Mouse (Mus musculus): ENCODE data around the gene Ccng2. TPM values are rescaled to one million over a fixed set of nuclear protein-coding genes. Genes with fewer than 3 reads are reported as not detected.

Gene Ccng2
- polyA plus RNA-seq (2017; shearing (Covaris generic)), result 10 to 100 TPM; 18.7 to 44.9 (median 25.2) TPM

DNA sequence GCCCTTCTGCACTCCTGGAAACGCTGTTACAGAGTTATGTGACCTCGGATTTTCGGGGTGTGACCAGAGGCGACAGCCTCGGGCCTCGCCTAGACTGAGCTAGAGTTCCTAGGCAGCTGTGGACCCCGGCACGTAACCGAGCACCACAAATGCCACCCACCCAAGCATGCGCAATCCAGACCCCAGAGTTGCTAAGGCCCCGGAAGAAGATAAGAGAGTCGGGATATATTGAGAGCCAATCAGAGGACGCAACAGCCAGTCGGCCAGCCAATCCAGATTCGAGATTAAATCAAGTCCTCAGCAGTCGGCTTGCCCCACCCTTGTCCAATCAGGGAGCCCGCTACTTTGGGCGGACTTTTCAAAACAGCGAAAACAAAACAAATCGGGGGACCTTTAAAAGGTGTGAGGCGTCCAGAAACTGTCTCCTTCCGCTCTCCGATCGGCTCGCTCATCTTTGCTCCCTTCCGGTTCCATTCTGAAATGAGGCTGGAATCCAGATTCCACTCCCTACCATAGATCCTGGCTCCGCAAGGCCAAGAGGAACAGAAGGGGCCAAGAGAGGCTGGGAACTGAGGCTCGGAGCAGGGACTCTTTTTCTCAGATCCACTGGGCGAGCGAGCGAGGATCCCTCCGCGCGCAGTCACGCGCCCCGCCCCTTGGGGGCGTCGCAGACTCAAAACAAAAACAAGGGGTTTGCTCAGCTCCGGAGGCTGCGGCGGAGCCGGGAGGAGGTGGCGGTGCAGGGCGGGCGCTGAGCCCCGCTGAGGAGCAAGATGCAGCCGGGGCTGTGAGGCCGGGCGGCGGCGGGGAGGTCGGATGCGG, at the start of gene Ccng2:
Gene Ccng2, plus strand, starts transcription at position 375 of the 822 bp plus-strand sequence.
- ATAC-seq, result peak; percentile 77

DNA sequence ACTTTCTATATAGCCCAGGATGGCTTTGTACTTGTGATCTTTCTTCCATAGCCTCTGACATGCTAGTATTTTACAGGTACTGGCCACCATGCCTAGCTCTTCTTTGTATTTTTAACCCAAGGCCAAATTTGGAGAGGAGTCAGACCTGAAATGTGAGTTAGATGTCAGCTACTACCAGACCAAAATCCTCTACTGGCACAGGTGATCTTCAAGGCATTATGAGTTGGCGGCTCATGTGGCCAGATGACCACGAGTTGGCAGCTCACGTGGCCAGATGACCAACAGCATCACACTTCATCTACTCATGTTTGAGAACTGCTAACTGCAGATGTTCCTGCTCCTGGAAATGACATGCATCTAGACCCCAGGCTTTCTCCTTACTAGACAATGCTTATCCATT, 48.7 kb upstream of the Ccng2 start:
- ATAC-seq, result no peak

DNA sequence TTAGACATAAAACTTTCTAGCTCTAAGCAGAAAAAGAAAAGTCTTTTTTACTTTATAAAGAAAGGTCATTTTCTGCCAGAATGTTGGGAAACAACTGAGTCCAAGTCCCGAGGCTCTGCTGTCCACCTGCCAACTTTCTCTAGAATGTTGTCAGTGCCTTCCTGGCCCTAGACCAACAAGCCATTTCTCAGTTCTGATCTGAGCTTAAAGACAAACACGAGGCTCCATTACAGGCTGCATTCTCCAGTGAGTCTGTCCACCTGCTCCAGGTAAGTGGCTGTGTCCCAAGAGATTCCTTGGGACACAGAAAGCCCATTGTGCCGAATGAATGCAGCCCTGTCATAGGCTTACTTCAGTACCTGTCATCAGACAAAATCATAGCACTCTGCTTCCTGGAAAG, 45.4 kb upstream of the Ccng2 start:
- no peak for ATAC-seq

DNA sequence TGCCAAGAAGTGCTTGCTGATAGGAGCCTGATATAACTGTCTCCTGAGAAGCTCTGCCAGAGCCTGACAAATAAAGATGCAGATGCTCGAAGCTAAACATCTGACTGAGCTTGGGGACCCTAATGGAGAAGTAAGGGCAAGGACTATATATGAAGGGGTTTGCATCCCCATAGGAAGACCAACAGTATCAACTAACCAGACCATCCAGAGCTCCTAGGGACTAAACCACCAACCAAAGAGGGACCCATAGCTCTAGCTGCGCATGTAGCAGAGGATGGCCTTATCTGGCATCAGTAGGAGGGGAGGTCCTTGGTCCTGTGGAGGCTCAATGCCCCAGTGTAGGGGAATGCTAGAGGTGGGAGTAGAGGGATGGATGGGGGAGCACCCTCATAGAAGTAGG, 42.5 kb upstream of the Ccng2 start:
- ATAC-seq, result no peak

DNA sequence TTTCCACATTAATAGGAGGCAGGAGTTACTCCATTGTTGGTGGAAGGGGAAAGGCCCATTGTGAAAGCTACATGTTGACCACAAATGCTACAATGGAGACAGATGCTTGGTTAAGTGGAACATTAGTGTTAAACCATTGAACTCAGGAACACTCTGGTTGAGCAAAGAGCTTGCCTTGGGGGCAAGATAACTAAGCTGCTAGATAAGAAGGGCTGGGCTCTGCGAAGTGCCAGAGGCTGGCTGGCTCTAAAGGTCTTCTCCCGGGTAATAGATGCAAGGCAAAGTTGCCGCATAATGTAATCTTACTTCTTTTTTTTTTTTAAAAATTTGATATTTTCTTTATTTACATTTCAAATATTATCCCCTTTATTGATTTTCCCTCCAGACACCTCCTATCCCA, 39.9 kb upstream of the Ccng2 start:
- ATAC-seq, result no peak

GRCm38 (mm10) chr5:93229527-93229926, 37.5 kb upstream of the Ccng2 start:
- ATAC-seq, result peak; percentile 72

DNA sequence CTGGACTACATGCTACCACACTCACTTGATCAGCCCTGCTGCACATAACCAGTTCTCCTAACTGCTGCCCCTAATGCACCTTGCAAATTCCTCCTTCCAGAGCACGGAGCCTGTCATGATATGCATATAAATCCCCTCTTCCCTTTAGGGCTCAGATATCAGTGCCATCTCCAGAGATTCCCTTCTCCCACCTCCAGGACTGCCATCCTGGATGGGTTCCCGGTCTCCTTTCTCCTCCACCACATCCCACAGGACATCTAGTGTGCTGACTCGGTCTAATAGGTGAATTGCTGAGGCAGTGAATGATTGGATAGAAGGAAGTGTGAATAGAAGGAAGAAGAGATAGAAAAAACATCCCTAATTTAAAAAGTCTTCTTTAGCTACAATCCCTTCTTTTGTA, 35.3 kb upstream of the Ccng2 start:
- ATAC-seq, result no peak

DNA sequence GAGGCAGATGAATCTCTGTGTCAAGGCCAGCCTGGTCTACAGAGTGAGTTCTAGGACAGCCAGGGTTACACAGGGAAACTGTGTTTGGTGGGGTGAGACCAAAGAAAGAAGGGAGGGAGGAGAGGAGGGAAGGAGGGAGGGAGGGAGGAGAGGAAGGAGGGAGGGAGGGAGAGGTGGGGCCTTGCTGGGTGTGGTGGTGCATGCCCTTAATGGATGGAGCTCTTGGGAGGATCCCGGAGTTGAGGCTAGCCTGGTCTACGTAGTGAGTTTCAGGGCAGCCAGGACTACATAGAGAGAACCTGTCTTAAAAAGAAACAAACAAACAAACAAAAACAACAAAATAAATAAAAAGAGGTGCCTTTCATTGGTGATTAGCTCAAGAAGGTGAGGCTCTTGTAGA, 34.2 kb upstream of the Ccng2 start:
- ATAC-seq, result no peak

DNA sequence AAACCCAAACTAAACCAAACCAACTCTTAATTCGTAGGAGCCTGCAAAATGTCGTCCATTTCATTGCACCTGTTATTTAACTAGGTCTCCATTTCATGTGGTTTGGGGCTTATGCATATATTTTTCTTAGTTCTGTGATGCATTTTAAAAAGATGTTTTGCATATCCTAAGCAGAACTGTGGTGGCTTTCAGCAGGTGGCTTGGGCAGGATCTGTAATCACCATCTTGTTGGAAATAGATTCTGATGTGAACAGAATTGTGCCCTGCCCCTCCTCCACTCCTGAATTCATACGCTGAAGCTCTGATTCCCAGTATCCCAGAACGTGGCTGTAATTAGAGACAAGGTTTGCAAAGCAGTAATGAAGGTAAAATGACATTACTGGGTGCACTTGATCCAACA, 32.9 kb upstream of the Ccng2 start:
- ATAC-seq, result peak; percentile 25

- no peak for ATAC-seq
Observed at GRCm38 (mm10) chr5:93234605-93235004, 32.5 kb upstream of the Ccng2 start.

DNA sequence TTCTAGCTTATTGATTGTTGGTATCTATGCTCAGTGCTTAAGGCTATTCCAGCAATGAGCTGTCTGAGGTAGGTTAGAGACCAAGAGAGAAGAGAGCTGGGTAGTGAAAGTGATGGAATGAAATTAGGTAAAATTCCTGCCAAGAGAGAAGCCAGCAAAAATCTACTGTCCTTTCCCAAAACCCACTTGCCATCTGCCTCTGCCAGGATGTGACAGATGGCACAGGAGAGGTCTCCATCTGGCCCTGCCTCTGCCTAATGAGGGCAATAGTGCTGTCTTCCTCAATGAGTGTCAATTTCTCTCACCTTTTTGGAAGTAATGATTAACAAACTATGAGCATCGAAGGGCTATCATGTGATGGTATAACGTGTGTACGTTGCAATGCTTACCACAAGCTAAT, 31.2 kb upstream of the Ccng2 start:
- ATAC-seq, result no peak

GRCm38 (mm10) chr5:93236541-93236940, 30.5 kb upstream of the Ccng2 start:
- ATAC-seq, result no peak

- no peak for ATAC-seq
Observed at GRCm38 (mm10) chr5:93239590-93240544, 27.2 kb upstream of the Ccng2 start.

DNA sequence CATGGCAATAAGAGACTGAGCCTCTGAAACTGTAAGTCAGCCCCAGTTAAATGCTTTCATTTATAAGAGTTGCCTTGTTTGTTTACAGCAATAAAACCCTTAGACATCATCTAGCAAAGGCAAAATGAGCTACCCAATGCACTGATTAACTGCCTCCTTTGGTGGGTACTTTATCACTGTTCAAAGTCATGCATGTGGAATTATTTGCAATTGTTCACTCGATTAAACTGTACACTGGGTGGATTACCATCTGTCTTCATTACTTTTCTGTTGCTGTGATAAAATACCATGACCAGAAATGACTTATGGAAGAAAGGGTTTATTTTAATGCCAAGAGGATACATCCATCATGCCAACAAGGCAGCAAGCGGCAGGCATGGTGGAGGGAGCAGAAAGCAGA, 21.8 kb upstream of the Ccng2 start:
- ATAC-seq, result no peak

- ATAC-seq, result no peak
Observed at GRCm38 (mm10) chr5:93249940-93250578, 17.0 kb upstream of the Ccng2 start.

GRCm38 (mm10) chr5:93251001-93251760, 15.9 kb upstream of the Ccng2 start:
- no peak for ATAC-seq

DNA sequence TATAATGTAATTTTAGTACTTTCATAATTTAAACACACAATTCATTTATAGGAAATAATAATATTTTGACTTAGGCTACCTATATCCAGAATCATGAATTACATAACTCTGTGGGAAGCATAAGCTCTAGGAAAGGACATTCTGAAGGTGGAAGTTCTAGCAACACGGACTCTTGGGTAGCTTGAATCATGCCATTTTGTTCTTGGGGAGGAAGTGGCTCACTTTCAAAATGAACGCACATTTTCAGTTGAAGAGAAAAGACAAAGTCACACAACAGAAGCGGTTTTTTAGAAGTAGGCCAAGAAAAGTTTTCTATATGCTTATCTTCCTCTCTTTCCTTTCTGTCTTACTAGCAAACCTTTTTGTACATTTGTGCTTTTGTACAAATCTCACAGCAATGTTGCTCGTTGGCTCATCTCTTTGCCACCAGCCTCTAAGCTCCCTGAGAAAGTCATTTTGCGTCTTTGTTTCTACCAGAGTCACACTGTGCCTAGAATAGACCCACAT, 11.2 kb upstream of the Ccng2 start:
- no peak for ATAC-seq

DNA sequence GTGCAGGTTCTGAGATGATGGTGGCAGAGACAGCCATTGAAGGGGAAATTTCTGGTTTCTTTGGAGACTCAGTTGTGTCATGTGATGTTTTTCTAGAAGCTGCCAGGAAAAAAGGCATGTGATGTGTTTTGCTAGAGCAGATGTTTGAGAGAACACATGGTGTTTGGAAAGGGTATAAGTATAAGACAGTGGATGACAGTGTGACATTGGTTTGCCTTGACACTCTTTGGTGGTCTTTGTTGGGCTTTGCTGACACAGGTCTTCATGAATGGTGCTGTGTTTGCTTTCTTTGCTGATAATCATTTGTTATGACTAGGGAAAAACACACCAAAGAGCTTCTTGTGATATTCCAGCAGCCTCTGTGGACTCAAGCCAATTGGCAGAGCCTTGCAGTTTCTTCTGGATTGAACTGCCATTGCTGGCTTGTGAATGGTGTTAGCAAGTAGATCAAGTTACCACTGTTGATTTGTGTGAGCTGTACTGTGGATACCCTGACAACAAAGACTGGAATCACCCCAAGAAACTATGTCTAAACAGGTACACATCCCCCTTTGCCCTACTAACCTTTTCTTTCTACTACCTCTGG, 10.1 kb upstream of the Ccng2 start:
- no peak for ATAC-seq

DNA sequence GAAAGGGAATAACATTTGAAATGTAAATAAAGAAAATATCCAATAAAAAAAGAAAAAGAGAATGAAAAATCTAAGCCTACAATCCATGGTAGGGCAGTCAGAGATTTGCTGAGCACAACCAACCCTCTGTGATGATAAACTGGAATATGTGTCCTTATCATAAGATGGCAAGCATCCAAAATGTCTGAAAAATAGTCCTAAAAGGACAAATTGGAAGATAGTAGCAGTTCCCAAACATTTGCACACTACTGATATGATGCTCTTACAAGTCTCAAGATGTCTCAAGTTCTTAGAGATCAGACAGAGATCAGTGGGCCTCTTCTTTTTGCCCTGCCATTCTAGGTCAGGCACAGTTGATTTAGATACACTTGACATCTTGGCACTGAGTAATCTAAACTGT, 7.7 kb upstream of the Ccng2 start:
- no peak for ATAC-seq

- ATAC-seq, result no peak
Observed at GRCm38 (mm10) chr5:93260983-93261382, 6.1 kb upstream of the Ccng2 start.

DNA sequence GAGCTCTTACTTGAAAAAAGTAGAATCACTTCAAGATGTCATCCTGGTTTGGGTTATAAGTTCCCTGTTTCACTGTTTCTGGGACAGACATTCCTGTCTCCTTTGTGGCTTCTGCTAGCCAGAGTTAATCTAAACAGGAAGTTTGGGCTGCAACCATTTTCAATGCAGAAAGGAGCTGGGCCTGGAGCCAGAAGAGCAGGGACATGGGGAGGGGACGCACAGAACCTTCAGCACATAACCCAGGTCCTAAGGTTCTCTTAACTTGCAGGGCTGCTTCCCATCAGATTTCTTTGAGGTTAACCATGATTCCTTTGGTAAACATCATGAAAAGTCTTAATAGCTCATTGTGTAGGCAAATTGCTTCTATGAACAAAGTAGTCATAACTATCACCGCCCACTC, 4.3 kb upstream of the Ccng2 start:
- no peak for ATAC-seq
